Mouse (Mus musculus) hindbrain, embryonic 13.5 days (tissue): ENCODE results near the gene Vti1a. TPM values are rescaled to one million over a fixed set of nuclear protein-coding genes. Genes with fewer than 3 reads are reported as not detected.
A peak's percentile ranks its signal among the peaks of the same experiment; 100 is the strongest.

Experiments used
- ATAC-seq: fragments of 200-750 bp; cut with Nextera tagmentation; 2 replicates; pipeline ENCODE4 v1.8.0; 2017; ENCODE audit warnings: moderate TSS enrichment; ENCODE audit not compliant: low FRiP score
- H3K27ac ChIP-seq: fragments of 300-500 bp; sonication (generic); 2 replicates; pipeline ENCODE4 v1.5.1; 2015; ENCODE audit warnings: inconsistent platforms, mild to moderate bottlenecking, moderate library complexity
- H3K27me3 ChIP-seq: fragments of 300-500 bp; sonication (generic); 2 replicates; pipeline ENCODE4 v1.6.1; 2015; ENCODE audit warnings: mild to moderate bottlenecking, inconsistent platforms
- H3K36me3 ChIP-seq: fragments of 300-500 bp; sonication (generic); 2 replicates; pipeline ENCODE4 v1.6.1; 2015; ENCODE audit warnings: mild to moderate bottlenecking, inconsistent platforms
- H3K4me1 ChIP-seq: fragments of 300-500 bp; sonication (generic); replicated peaks from 2 replicates; pipeline ENCODE4 v1.6.1; 2015; ENCODE audit warnings: inconsistent platforms
- H3K4me2 ChIP-seq: fragments of 300-500 bp; sonication (generic); 2 replicates; pipeline ENCODE4 v1.6.1; 2015; ENCODE audit warnings: inconsistent platforms, mild to moderate bottlenecking, moderate library complexity
- H3K4me3 ChIP-seq: fragments of 300-500 bp; sonication (generic); 2 replicates; pipeline ENCODE4 v1.5.1; 2015; ENCODE audit warnings: mild to moderate bottlenecking, inconsistent platforms
- H3K9ac ChIP-seq: fragments of 300-500 bp; sonication (generic); 2 replicates; pipeline ENCODE4 v1.6.1; 2015; ENCODE audit warnings: mild to moderate bottlenecking, inconsistent platforms
- H3K9me3 ChIP-seq: fragments of 300-500 bp; sonication (generic); 2 replicates; pipeline ENCODE4 v1.6.1; 2016; ENCODE audit warnings: inconsistent platforms
- WGBS: fragments of 180-500 bp; shearing (Covaris S2); methylation state at CpG from one replicate; pipeline ENCODE4 v1.1.7; 2015; 5-methylcytosine and 5-hydroxymethylcytosine counted together
- polyA plus RNA-seq: library from polyadenylated mRNA; unstranded; fragments of >200 nt; fragmentation: Nextera tagmentation; extraction: Ambion mirVana; gene quantifications from 2 replicates; pipeline ENCODE4 v1.2.1, GENCODE M21; 2015

Vti1a gene
- polyA plus RNA-seq, 1 experiment from 2014 or later, result 30.1 TPM

DNA sequence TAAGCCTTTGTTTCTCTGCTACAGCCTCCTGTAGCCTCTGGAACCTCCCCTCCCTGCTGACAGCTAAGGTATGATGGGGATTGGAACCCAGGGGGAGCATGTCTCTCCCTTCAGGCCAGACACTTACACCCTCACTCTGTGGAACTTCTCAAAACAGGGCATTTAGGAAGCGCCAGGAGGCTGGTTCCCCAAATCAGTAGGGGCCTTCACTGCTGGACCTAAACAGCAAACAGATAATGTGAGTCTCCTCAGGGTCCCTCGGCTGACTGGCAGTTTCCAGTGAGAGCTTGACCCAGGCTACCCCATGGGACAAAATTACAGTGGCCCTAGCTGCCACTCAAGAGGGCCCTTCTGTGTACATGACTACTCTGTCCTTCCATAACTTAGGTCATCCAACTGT lies 325.8 kb downstream of the Vti1a start:
- H3K27ac ChIP-seq, result no peak overlapping the region
- H3K9me3 ChIP-seq, result no peaks in the 10 kb centered on the region
- peaks cover 11% of the 10 kb centered on the region for H3K4me1 ChIP-seq
- H3K4me2 ChIP-seq, result no peak overlapping the region
- peaks cover 71% of the 10 kb centered on the region for H3K27me3 ChIP-seq
- H3K9ac ChIP-seq, result no peak overlapping the region
- no peak overlapping the region for H3K4me3 ChIP-seq
- no peak for ATAC-seq
- WGBS, result 69% methylated on average over 2 of the region's 2 CpGs
- no peaks in the 10 kb centered on the region; the same call in 1 of the 2 replicates for H3K36me3 ChIP-seq

DNA sequence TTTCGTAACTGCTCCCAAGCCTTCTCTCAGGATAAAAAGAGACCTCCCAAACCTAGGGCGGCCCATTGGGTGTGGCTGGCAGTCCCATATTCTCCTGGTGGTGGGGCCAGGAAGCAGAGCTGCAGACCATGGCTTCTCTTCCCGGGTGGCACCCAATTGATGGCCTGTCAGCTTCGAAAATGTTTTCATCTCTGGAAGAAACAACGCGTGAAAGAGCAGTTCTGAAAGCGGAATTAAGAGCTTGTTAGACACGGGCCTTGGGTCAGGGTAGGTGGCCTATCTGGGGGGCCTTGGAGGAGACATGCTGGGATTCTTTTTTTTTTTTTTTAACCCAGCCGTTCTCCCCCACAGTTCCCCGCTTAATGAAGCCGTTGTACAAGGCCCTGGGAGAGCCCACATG lies 326.3 kb downstream of the Vti1a start:
- Histone ChIP-seq H3K4me2 (no peak overlapping the region), H3K27ac (no peak overlapping the region), H3K4me3 (no peak overlapping the region), H3K9ac (no peak overlapping the region), H3K36me3 (no peaks in the 10 kb centered on the region; the same call in 1 of the 2 replicates), H3K9me3 (no peaks in the 10 kb centered on the region), H3K4me1 (peaks cover 11% of the 10 kb centered on the region), H3K27me3 (peaks cover 72% of the 10 kb centered on the region)
- WGBS, result 43% methylated on average over 11 of the region's 11 CpGs
- ATAC-seq, result no peak

DNA sequence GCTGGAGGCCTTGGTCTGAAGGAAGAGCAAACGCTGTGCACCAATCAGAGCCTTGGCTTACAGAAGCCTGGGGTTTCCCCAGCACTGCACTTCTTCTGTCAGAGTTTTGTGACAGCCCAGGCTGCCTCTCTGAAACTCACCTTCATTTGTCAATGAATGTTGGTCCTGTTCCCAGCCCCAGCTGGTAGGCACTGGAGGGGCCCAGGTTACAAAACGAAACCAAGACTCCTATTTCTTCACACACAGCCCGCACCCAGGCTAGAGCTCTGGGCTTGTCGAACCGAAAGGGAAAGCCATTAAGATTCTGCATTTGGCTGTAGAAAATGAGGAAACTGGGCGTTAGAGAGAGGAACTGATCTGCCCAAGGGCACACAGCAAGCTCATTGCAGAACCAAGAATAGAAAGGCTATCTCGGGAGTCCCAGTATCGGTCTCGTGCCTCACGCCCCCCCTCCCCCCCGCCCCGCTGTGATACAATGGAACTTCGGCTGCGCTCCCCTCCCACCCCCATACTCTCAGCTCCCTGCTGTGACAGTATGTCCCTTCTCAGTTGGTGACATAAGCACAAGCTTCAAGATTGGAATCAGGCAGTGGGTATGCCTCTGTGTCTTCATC lies 327.3 kb downstream of the Vti1a start:
- ATAC-seq, result no peak; the same call in 1 of the 2 replicates
- Histone ChIP-seq H3K9me3 (no peaks in the 10 kb centered on the region), H3K4me2 (peak overlapping the region; percentile 40), H3K4me3 (peak overlapping the region; percentile 9), H3K9ac (peak overlapping the region; percentile 13; the same call in 1 of the 2 replicates), H3K27me3 (peaks cover 68% of the 10 kb centered on the region), H3K27ac (no peak overlapping the region), H3K36me3 (no peaks in the 10 kb centered on the region; the same call in 1 of the 2 replicates), H3K4me1 (peaks cover 11% of the 10 kb centered on the region)
- WGBS, result 12% methylated on average over 14 of the region's 14 CpGs

DNA sequence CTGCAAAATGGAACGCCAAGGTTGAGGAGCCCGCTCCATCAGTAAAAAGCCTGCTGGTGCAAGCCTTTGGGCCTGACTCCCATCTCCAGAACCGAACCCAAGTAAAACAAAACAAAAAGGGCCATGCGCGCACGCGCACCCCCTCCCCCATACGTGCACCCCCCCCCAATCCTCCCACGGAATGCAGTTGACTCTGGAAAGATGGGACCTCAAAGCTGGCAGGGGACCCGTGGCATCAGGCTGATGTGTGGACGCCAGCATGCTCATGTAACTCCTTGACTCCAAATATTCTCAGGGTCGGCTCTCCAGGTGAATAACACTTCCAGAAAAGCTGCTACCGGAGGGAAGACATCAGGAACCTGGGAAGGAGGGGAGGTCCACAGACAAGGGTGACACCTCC lies 327.8 kb downstream of the Vti1a start:
- peak overlapping the region; percentile 40; the same call in 1 of the 2 replicates for H3K4me2 ChIP-seq
- H3K36me3 ChIP-seq, result no peaks in the 10 kb centered on the region; the same call in 1 of the 2 replicates
- WGBS, result 77% methylated on average over 13 of the region's 13 CpGs
- peaks cover 68% of the 10 kb centered on the region for H3K27me3 ChIP-seq
- ATAC-seq, result no peak
- H3K9ac ChIP-seq, result no peak overlapping the region
- no peak overlapping the region for H3K4me3 ChIP-seq
- H3K9me3 ChIP-seq, result no peaks in the 10 kb centered on the region
- H3K4me1 ChIP-seq, result peaks cover 11% of the 10 kb centered on the region
- H3K27ac ChIP-seq, result no peak overlapping the region

DNA sequence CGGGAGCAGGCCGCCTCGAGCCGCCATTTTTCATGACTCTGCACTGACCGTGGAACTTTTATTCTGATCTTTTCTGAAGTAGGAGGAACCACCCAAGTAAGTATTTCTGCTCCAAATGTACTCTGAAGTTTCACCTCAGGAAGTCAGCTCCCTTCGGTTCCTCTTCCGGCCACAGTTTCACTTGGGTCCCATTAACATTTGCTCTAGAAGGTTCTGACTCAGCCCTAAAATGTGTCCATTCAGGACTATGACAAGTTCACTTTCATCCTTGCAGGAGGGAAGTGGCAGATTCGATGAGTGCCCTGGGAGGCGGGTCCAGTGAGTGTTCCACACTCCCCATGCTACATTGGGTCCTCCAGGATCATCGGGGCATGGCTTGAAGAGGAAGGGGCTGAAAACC lies 333.3 kb downstream of the Vti1a start:
- no peak overlapping the region for H3K4me3 ChIP-seq
- ATAC-seq, result no peak
- H3K4me1 ChIP-seq, result no peaks in the 10 kb centered on the region
- no peak overlapping the region for H3K27ac ChIP-seq
- H3K27me3 ChIP-seq, result peaks cover 53% of the 10 kb centered on the region
- H3K4me2 ChIP-seq, result no peak overlapping the region
- H3K36me3 ChIP-seq, result no peaks in the 10 kb centered on the region
- WGBS, result 95% methylated on average over 10 of the region's 10 CpGs
- H3K9ac ChIP-seq, result no peak overlapping the region
- no peaks in the 10 kb centered on the region for H3K9me3 ChIP-seq

DNA sequence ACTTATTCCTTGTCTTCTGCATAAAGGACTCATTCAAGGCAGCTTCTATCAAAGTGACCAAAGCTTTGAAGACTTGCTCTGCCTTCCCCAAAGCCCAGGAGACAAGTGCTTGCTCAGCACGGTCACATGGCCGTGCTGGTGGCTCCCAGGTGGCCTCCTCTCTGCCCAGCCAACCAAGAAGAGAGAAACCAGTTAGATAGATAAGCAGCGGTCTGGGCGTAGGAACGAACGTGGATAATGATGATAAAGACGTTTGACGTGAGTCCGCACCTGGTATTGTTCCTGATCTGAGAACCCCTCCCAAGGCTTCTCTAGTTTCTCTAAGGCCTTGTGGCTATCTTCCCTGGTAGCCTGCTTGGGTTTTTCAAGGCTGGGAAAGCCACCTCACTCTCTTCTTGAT lies 334.9 kb downstream of the Vti1a start:
- Histone ChIP-seq H3K4me1 (no peaks in the 10 kb centered on the region), H3K9me3 (no peaks in the 10 kb centered on the region), H3K27me3 (peaks cover 36% of the 10 kb centered on the region), H3K4me2 (no peak overlapping the region), H3K4me3 (no peak overlapping the region), H3K36me3 (no peaks in the 10 kb centered on the region), H3K9ac (no peak overlapping the region), H3K27ac (no peak overlapping the region)
- ATAC-seq, result no peak
- WGBS, result 77% methylated on average over 9 of the region's 9 CpGs

DNA sequence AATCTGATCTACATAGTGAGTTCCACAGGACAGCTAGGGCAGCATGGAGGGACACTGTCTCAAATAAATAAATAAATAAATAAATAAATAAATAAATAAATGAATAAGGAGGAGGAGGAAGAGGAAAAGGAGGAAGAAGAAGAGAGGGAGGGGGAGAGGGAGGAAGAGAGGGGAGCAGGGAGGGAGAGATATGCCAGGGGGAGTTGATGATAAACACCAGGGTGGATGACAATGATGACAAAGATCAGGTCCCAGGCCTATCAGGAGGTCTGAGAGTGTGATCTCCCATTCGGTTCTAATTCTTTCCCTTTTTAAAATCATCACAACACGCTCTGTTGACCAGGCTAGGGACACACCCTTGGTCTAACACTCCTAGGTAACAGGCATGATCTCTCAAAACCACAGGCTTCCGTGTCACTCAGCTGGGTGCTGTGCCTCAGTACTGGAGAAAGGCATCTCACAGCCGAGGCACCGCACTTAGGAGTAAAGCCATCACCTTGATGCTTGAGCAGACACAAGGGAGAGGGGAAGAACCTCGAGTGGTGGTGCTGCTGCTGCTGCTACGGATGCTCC lies 336.7 kb downstream of the Vti1a start:
- no peaks in the 10 kb centered on the region for H3K9me3 ChIP-seq
- H3K4me2 ChIP-seq, result no peak overlapping the region
- H3K4me1 ChIP-seq, result no peaks in the 10 kb centered on the region
- ATAC-seq, result no peak
- no peak overlapping the region for H3K27ac ChIP-seq
- WGBS, result 86% methylated on average over 7 of the region's 7 CpGs
- no peak overlapping the region for H3K4me3 ChIP-seq
- no peak overlapping the region for H3K9ac ChIP-seq
- H3K27me3 ChIP-seq, result 0 out of 2 replicates have a peak, but pooled peaks cover 28% of the 10 kb centered on the region
- H3K36me3 ChIP-seq, result no peaks in the 10 kb centered on the region

DNA sequence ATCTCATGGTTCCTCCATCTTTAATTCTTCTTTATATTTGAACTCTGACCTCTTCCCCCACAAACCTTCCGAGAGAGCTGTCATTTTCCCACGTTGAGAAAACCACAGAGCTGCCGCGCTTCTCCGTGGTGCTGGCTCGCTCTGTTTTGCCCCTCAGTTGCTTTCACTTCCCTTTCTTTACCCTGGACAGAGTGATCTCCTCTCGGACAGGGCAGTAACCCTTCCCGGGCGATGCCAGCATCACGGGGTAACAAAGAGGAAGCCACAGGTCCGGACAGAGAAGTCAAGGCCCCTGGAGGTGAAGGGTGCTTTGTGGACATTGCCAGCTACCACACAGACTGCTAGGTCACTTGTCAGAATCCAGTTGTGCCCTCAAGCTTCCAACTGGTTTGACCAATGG lies 344.1 kb downstream of the Vti1a start:
- Histone ChIP-seq H3K4me2 (no peak overlapping the region), H3K36me3 (no peaks in the 10 kb centered on the region), H3K4me1 (peaks cover 6% of the 10 kb centered on the region), H3K4me3 (no peak overlapping the region), H3K27ac (no peak overlapping the region), H3K9ac (no peak overlapping the region), H3K9me3 (no peaks in the 10 kb centered on the region), H3K27me3 (0 out of 2 replicates have a peak, but pooled peaks cover 2% of the 10 kb centered on the region)
- WGBS, result 88% methylated on average over 11 of the region's 11 CpGs
- ATAC-seq, result no peak

DNA sequence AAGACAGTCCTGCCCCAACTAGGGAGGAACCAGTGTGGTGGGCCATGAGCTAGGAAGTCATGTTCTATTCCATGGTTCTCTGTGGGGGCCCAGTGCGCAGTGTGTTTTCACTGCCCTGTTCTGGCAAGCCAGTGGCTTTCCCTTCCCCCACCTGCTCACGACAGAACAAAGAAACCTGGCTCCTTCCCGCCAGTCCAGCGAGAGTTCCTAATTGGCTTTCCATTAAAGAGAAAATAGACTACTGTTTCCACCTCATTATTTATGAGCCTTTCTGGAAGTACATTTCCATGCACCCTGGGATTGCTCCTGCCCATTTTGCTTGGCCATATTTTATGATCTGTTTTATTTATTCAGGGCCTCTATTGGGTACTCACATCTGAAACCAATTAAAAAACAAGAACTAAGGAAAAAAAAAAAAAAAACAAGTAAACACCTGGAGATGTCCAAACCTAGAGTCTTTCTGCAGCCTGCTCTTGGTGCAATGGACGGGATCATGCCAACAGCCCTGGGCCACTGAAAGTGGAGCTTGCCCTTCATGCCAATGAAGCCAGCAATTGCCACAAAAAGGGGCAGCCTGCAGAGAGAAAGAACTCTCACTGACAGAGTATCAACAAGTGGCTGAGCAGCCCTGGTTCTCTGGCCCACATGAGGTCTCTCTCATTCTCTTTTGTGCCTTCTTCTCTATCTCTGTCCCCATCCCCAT lies 346.6 kb downstream of the Vti1a start:
- 0 out of 2 replicates have a peak, but pooled peaks have one; percentile 17 for ATAC-seq
- Histone ChIP-seq H3K27me3 (no peaks in the 10 kb centered on the region), H3K27ac (peak overlapping the region; percentile 64), H3K9me3 (no peaks in the 10 kb centered on the region), H3K4me3 (no peak overlapping the region), H3K4me2 (no peak overlapping the region), H3K36me3 (no peaks in the 10 kb centered on the region), H3K9ac (no peak overlapping the region), H3K4me1 (peaks cover 6% of the 10 kb centered on the region)
- WGBS, result 30% methylated on average over 5 of the region's 5 CpGs

DNA sequence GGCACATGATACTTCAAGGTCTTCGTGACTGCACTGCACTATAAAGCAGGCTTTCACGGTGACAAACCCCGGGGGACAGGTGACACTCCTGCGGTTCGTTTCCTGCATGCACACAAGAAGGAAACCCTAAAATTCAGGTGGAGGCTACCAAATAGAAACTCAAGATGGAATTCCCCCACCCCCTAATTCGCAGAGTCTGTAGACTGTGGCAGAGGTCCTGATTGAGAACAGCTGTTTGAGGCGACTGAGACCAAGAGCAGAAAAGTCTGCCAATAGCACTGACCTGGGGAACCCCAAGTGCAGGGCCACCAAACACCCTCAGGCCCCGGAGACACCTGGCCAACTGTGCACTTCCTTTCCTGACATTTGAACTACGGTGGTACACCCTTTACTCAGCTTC lies 351.7 kb downstream of the Vti1a start:
- no peak overlapping the region for H3K27ac ChIP-seq
- no peak overlapping the region for H3K4me3 ChIP-seq
- 84% methylated on average over 9 of the region's 9 CpGs for WGBS
- no peak overlapping the region for H3K9ac ChIP-seq
- no peaks in the 10 kb centered on the region for H3K36me3 ChIP-seq
- no peak overlapping the region for H3K4me2 ChIP-seq
- ATAC-seq, result no peak
- H3K27me3 ChIP-seq, result 0 out of 2 replicates have a peak, but pooled peaks cover 2% of the 10 kb centered on the region
- H3K9me3 ChIP-seq, result no peaks in the 10 kb centered on the region
- no peaks in the 10 kb centered on the region; the same call in 1 of the 2 replicates for H3K4me1 ChIP-seq

DNA sequence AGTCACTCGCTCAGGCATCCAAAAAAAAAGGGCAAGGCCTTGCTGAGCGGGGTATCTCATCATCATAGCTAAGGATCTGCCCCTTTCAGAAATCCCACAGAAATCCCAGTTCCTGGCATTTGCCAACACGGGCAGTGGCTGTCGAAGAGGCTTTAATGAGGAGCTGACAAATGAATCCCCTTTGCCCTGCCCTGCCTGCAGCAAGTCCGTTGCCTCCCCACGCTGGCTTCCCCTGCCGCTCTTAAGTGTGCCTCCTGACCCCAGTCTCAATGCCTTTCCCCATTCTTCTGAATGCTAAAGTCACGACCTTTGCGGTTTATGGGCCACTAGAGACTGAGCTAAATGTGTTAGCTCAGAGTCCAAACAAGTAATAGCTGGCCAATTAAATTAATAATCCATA lies 352.8 kb downstream of the Vti1a start:
- WGBS, result 37% methylated on average over 9 of the region's 9 CpGs

More for the DNA sequence above, 352.8 kb downstream of the Vti1a start:
- Histone ChIP-seq H3K9me3 (no peaks in the 10 kb centered on the region), H3K9ac (no peak overlapping the region), H3K27ac (no peak overlapping the region), H3K36me3 (no peaks in the 10 kb centered on the region), H3K4me2 (no peak overlapping the region), H3K4me3 (no peak overlapping the region), H3K27me3 (0 out of 2 replicates have a peak, but pooled peaks cover 2% of the 10 kb centered on the region), H3K4me1 (no peaks in the 10 kb centered on the region)
- no peak for ATAC-seq
